Mouse (Mus musculus) limb, embryonic 14.5 days (tissue): ENCODE measurements at regions not wholly inside any gene's neighbourhood (a gene's known extent, or its start where the extent isn't known, plus 50 kb on each side); places are given as distances from the start of the nearest gene placed in this dataset.
"Not testable (repeated sequence)": the region's sequence is repeated elsewhere in the genome, so short reads cannot be mapped to it uniquely, and the experiment has no call there.

Experiments used
- ATAC-seq: fragments of 200-750 bp; cut with Nextera tagmentation; 2 replicates; pipeline ENCODE4 v1.8.0; 2017; ENCODE audit warnings: low read depth, moderate number of reproducible peaks, moderate TSS enrichment; ENCODE audit not compliant: low FRiP score
- DNase-seq: peaks from one replicate; pipeline ENCODE4 v3.0.0-alpha.2; 2015; ENCODE audit warnings: low spot score
- H3K27ac ChIP-seq: fragments of 300-500 bp; sonication (generic); replicated peaks from 2 replicates; pipeline ENCODE4 v1.5.1; 2014; ENCODE audit warnings: low read depth, mild to moderate bottlenecking, low read length, moderate library complexity, mixed read lengths
- H3K27me3 ChIP-seq: fragments of 300-500 bp; sonication (generic); 2 replicates; pipeline ENCODE4 v1.6.1; 2014; ENCODE audit warnings: low read length, mixed read lengths; ENCODE audit not compliant: control insufficient read depth, insufficient read depth
- H3K36me3 ChIP-seq: fragments of 300-500 bp; sonication (generic); 2 replicates; pipeline ENCODE4 v1.6.1; 2014; ENCODE audit warnings: mild to moderate bottlenecking, low read length, moderate library complexity, mixed read lengths; ENCODE audit not compliant: control insufficient read depth, insufficient read depth
- H3K4me1 ChIP-seq: fragments of 300-500 bp; sonication (generic); 2 replicates; pipeline ENCODE4 v1.6.1; 2014; ENCODE audit warnings: antibody characterized with exemption, low read length, mixed read lengths; ENCODE audit not compliant: control insufficient read depth, insufficient read depth
- H3K4me2 ChIP-seq: fragments of 300-500 bp; sonication (generic); replicated peaks from 2 replicates; pipeline ENCODE4 v1.6.1; 2014; ENCODE audit warnings: low read depth, mild to moderate bottlenecking, low read length, moderate library complexity; ENCODE audit not compliant: severe bottlenecking
- H3K4me3 ChIP-seq: fragments of 300-500 bp; sonication (generic); replicated peaks from 2 replicates; pipeline ENCODE4 v1.5.1; 2014; ENCODE audit warnings: low read length
- H3K9ac ChIP-seq: fragments of 300-500 bp; sonication (generic); 2 replicates; pipeline ENCODE4 v1.6.1; 2014; ENCODE audit warnings: mild to moderate bottlenecking, low read depth, low read length, moderate library complexity; ENCODE audit not compliant: severe bottlenecking
- H3K9me3 ChIP-seq: fragments of 300-500 bp; sonication (generic); 2 replicates; pipeline ENCODE4 v1.6.1; 2016; ENCODE audit warnings: low read length; ENCODE audit not compliant: control insufficient read depth
- POLR2A ChIP-seq: fragments of 200-500 bp; IDR thresholded peaks from 2 replicates; pipeline ENCODE4 v1.8.0; 2012; ENCODE audit warnings: inconsistent platforms, mild to moderate bottlenecking, moderate library complexity, borderline replicate concordance; ENCODE audit not compliant: insufficient read depth, insufficient read length; ENCODE audit errors: extremely low read depth
- WGBS: fragments of 180-500 bp; shearing (Covaris S2); extraction: QIAGEN DNeasy Blood & Tissue Kit; methylation state at CpG from one replicate; pipeline ENCODE4 v1.1.7; 2014; 5-methylcytosine and 5-hydroxymethylcytosine counted together

DNA sequence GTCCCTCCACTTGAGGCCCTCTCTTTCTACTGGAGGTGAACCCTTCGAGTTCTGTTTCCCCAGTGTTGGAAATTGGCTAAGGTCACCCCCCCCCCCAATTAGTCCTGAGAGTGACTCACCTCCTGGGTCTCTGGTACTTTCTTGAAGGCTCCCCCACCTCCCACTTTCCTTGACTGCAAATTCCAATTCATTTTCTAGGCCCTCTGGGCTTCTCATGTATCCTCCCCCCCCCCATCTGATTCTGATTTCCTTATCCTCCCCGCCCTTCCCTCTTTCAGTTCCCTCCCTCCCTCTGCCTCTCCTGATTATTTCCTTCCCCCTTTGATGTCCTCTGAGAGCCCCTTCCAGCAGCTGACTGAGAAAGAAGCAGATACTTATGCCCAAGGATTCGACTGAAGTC lies 1632.7 kb downstream of the Efna5 start:
- Histone ChIP-seq H3K4me2 (no peak overlapping the region), H3K27me3 (no peaks in the 10 kb centered on the region), H3K4me3 (no peak overlapping the region), H3K4me1 (no peaks in the 10 kb centered on the region), H3K9me3 (no peaks in the 10 kb centered on the region), H3K36me3 (no peaks in the 10 kb centered on the region), H3K9ac (no peak overlapping the region), H3K27ac (no peak overlapping the region)
- no peak for ATAC-seq
- no peak for TF ChIP-seq POLR2A
- no peak for DNase-seq
- WGBS = 34% methylated on average over 3 of the region's 3 CpGs

DNA sequence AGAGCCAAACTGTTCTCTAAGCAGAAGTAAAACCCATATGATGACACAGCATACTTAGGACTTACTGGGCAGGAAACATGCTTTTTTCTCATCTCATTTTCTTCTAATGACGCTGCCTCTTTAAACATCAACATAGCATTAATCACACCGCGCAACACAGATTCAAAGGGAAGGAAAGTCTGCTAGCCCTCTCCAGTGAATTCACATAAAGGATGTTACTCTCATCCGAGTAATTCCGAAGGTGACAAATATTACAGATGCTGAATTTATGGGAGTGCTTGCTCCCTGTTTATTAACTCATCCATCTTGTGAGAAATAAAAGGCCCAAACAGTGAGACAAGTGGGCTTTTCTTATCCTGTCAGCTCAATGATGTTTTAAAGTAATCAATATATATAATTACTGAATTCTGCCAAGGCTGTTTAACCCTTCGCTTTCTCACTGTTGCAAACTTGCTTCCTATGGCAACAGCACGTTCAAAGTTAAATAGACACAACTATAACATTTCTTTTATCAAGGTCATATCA lies 1663.9 kb downstream of the Efna5 start:
- no peaks in the 10 kb centered on the region for H3K27me3 ChIP-seq
- WGBS = 68% methylated on average over 7 of the region's 7 CpGs
- ATAC-seq (no peak), DNase-seq (no peak)
- TF ChIP-seq POLR2A = no peak
- no peak overlapping the region for H3K9ac ChIP-seq
- H3K4me3 ChIP-seq = no peak overlapping the region
- no peaks in the 10 kb centered on the region for H3K4me1 ChIP-seq
- no peaks in the 10 kb centered on the region for H3K9me3 ChIP-seq
- H3K36me3 ChIP-seq = no peaks in the 10 kb centered on the region
- H3K27ac ChIP-seq = no peak overlapping the region
- no peak overlapping the region for H3K4me2 ChIP-seq

DNA sequence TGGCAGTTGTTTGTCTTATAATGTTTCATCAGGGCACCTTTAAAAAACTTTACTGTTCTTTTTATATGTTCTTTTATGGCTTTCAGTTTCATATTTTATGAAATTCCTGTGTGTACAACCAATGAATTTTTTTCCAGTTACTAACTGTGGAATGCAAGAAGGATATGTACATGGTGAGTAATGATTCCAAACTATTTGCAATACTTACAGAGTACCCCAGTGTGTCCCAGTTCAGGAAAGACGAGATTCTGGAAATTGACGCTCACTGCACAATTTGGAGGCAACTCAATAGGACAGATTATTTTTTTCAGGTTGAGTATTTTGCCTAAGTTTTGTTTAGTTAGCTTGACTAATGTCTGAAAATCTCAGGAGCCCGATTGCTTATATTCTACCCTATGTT lies 1676.8 kb downstream of the Efna5 start:
- TF ChIP-seq POLR2A = no peak
- no peaks in the 10 kb centered on the region for H3K4me1 ChIP-seq
- no peak overlapping the region for H3K9ac ChIP-seq
- no peak overlapping the region for H3K27ac ChIP-seq
- H3K9me3 ChIP-seq = no peaks in the 10 kb centered on the region
- H3K27me3 ChIP-seq = no peaks in the 10 kb centered on the region
- ATAC-seq (no peak), DNase-seq (no peak)
- no peaks in the 10 kb centered on the region for H3K36me3 ChIP-seq
- H3K4me3 ChIP-seq = no peak overlapping the region
- 75% methylated on average over 3 of the region's 3 CpGs for WGBS
- H3K4me2 ChIP-seq = no peak overlapping the region

DNA sequence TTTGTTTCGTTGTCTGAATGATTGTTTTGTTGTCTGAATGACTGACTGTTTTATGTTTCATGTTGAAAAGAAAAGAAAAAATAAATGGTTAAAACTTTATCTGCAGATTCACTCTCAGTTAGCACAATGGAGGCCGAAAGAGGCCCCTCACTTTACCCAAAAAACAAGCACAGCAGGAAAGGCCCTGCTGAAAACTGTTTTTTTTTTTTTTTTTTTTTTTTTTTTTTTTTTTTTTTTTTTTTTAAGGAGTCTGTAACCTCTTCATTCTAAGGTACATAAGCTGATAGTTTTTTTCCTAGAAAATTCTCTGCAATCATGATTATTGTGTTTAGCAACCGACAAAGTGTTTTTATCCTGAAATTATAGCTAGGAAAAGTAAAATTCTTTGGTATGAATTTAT lies 1693.2 kb downstream of the Efna5 start:
- ATAC-seq, H3K27me3 ChIP-seq, H3K9ac ChIP-seq, H3K4me3 ChIP-seq, H3K27ac ChIP-seq, H3K9me3 ChIP-seq, H3K36me3 ChIP-seq, DNase-seq, H3K4me1 ChIP-seq, H3K4me2 ChIP-seq: not testable (repeated sequence)
- WGBS = 80% methylated on average over 3 of the region's 3 CpGs

DNA sequence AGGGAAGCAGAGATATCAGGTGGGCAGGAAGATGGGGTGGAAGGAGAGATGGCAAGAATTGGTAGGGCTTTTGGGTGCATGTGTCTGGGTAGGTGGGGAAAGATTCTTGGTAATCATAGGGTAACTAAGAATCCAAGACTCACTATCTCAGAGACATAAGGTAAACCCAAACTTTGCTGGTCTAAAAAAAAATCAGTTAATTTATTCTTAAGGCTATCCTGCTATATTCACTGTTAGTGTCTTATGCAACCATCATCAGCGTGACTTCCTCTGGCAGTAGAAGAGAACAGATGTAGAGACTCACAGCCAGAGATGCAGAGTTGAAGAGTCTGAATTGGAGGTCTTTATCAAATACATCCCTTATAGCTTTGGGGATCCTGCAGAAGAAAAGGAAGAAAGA lies 1704.5 kb downstream of the Efna5 start:
- Histone ChIP-seq H3K4me1 (no peaks in the 10 kb centered on the region), H3K4me3 (no peak overlapping the region), H3K9ac (no peak overlapping the region), H3K27ac (no peak overlapping the region), H3K9me3 (no peaks in the 10 kb centered on the region), H3K4me2 (no peak overlapping the region), H3K27me3 (no peaks in the 10 kb centered on the region), H3K36me3 (no peaks in the 10 kb centered on the region)
- WGBS = 84% methylated on average over 1 of the region's 1 CpGs
- TF ChIP-seq POLR2A = no peak
- DNase-seq (no peak), ATAC-seq (no peak)

DNA sequence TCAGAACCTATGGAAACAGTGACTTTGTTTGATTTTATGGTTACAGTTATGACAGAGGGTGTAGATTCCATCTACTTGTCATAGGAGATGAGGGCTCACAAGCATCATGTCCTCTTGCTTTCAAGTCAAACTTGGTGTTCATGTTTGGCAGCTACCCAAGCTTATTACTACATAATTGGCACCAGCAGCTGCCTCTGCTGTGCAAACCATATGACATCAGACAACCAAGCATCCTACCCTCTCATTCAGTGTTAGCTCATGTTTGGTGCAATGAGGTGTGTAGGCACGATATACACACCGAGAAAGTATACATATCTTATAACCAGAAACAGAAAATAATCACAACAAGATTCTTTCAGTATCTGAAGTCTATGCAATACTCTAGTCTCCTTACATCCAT lies 1721.7 kb downstream of the Efna5 start:
- DNase-seq = peak; percentile 34
- 84% methylated on average over 2 of the region's 2 CpGs for WGBS
- Histone ChIP-seq H3K4me3 (no peak overlapping the region), H3K36me3 (no peaks in the 10 kb centered on the region), H3K9ac (no peak overlapping the region), H3K27me3 (no peaks in the 10 kb centered on the region), H3K4me2 (no peak overlapping the region), H3K4me1 (no peaks in the 10 kb centered on the region), H3K27ac (no peak overlapping the region), H3K9me3 (no peaks in the 10 kb centered on the region)
- ATAC-seq = no peak
- TF ChIP-seq POLR2A = no peak
